Mouse (Mus musculus): ENCODE results near the gene Kcnj5.

The Kcnj5 gene

DNA sequence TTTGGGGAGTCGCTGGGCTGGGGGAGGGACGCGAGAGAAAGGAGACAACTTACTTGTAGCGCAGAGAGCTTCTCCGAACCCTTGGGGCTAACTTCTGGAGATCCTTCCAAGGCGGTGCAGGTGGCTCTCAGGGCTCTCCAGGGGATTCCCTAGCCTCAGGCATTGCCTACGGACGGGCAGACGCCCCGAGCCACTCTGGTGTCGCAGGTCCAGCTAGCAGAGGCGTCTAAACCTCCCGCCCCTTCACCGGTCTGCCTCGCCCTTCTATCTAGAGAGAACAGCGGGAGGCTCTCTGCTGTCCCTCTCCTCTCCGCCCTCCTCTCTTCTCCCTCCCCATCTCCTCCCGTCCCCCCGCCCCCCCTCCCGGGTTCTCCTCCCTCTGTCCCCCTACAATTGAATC is at the start of gene Kcnj5:
TSS of gene Kcnj5 (minus strand) at position 300 of the 400 bp plus-strand sequence.
- DNase-seq (ENCODE audit: low read depth, low spot score): no peak

DNA sequence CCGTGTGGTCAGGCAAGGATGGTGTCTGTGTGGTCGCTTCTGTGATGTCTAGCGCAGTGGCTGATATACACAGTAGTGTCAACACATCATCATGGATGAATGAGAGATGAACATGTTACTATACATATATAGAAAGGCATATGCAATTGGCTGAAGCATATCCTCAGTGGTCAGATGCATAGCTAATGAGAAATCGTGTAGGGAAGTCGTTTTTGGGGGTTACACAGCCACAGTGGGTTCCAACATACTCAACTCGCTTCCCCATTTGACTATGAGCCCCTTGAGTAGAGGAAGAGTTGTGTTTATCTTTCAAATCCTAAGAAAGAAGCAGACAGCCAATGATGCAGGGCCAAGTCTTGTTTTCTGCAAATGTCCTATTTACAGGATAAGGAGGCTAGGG is 48.6 kb upstream of the Kcnj5 start:
- DNase-seq (ENCODE audit: low read depth, low spot score): no peak

DNA sequence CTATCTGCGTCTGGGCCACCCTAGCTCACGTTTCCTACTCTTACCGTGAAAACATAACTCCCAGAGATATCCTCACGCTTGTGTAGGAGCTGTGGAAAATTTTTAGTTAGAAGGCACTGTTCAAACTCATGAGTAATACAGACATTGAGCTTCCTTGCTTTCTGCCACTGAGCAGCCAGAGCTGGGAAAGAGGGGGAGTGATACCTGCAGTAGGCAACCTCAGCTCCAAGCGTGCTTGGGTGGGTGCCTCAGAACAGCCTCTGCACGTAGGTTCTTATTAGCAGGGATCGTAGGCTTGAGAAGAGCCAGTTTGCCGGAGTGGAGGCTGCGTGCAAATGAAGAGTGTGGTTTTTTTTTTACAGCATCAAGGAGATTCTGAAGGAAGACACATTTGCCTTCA is 47.6 kb upstream of the Kcnj5 start:
- DNase-seq (ENCODE audit: low read depth, low spot score): peak; percentile 69

DNA sequence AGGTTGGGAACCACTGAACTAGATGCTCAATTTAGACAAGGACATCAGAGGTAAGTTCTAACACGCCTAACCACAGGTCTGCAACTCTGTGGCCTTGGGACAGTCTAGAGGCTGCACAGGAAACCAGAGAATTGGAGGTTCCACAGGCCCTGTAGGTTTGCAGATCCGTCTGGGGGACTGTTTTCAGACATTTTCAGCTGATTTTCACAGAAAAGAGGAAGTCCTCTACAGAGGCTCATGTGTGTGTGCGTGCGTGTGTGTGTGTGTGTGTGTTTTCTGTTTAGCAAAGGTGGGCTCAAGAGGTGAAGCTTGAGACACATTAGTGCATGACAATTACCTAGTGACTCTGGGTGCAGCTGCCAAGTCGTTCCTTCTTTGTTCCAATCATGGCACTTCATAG is 46.9 kb upstream of the Kcnj5 start:
- no peak for DNase-seq (ENCODE audit: low read depth, low spot score)

DNA sequence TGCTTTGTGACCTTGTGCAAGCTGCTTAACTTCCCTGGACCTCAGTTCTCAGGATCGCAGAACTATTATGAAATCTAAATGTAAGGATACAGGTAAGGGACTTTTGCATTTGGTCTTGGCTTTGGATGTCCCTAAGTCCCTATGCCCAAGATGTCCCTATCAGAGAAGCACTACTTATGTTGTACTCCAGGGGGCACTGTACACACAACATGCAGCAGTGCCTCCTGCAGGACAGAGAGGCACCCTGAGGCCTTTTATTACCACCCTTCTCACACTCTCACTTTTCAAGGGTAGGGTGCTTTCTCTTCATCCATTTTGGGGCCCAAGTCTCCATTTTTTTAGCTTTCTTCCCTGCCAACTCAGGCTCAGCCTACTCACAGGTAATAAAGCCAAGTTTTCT is 44.0 kb upstream of the Kcnj5 start:
- DNase-seq (ENCODE audit: low read depth, low spot score): no peak

DNA sequence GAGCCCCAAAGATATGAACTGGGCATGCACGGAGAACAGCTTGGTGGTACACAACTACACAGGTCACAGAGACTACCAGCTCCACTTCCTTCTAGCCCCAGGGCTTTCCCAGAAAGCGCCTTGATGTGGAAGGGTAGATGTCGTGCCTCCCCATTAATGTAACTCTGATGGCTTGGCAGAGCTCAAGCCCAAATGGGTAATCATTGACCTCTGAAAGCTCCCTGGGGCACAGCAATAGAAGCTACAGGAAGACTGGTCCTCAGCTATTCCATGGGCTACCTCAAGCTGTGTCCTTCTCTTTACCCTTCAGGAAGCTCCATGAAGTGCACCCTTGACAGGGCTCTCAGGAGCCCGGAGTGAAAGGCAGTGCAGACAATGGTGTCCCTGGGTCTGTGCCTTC is 40.8 kb upstream of the Kcnj5 start:
- no peak for DNase-seq (ENCODE audit: low read depth, low spot score)

DNA sequence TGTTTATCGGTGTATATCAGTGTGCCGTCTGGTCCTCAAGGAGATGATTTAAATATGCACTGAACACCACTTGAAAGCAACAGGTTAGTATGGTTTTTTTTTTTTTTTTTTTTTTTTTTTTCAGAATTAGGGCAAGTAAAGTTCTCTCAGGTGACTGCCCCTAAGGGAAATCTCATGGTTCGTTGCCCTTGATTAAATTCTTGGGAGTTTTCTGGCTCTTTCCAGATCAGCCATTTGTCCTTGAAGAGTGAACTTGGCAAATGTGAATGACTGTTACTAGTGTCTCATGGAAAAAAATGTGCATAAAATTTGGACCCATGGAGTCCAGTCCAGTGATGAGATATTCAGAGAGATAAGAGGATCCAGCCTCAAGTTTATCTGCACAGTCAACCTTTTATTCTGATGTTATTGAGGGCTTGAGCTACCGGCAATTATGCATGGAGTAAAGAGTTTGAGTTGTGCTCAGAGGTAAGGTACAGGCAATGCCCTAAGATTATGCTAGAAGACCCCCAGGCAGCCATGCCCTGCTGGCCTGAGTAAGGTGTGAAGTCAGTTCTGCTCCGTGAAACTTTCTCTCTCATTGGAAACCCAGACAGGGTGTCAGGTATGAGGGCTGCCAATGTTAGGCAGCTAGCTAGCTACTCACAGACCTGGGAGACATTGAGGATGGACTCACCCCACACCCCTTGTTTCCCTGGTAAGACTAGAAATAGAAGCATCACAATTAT is 32.9 kb upstream of the Kcnj5 start:
- DNase-seq (ENCODE audit: low read depth, low spot score): no peak

DNA sequence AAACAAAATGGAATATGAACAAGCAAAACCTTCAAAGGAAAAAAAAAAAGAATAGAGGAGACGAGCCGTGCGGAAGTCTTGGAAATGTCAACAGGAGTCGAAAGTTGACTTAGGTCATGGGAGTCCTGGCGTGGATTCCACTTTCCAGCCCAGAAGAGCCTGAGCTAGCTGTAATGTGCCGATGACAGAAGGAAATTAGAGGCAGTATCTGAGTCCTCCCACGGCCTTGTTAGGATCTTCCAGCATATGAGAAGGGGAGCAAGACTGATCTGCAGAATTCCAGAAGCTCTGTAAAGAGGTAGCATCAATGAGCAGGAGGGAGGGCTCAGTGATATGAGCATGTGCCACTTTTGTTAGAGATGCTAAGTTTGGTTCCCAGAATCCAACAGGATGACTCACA is 31.9 kb upstream of the Kcnj5 start:
- no peak for DNase-seq (ENCODE audit: low read depth, low spot score)

DNA sequence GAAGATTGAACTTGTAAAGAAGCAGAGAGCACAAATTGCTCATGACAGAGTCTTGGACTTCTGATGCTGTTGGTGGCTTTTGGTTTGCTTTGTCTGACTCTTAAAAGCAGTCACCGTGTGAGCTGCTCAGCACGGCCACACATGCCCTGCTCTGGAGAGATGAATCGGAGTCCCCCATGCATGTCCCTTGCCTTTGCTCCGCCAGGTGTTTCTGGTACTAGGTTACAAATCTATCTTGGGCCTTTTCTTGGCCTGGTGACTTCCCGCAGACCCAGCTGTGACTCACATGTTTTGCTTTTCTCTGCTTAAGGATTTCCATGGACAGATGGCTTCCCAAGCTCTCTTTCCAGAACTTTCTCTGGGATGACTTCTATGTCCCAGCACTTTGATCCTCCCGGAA is 29.5 kb upstream of the Kcnj5 start:
- no peak for DNase-seq (ENCODE audit: low read depth, low spot score)

DNA sequence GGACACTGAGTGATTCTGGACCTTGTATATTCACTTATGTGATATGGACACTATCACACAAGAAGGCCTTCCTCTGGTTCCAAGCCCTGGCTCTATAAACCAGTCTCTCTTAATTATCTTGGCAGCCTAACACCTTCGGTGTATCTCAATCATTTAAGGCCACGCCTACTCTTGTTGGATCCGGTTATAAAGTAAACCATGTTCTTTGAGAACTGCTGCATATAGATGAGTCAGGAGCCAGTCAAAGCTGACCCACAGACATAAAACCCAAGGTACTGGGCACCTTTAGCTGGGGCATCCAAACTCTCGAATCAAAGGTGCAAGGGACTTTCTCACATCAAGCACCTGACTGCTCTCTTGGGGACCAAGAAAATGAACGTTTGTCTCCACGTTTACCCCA is 28.1 kb upstream of the Kcnj5 start, which contains the start of gene Kcnj1:
TSS of gene Kcnj1 (plus strand) at position 292 of the 400 bp plus-strand sequence.
- DNase-seq (ENCODE audit: low read depth, low spot score): no peak

DNA sequence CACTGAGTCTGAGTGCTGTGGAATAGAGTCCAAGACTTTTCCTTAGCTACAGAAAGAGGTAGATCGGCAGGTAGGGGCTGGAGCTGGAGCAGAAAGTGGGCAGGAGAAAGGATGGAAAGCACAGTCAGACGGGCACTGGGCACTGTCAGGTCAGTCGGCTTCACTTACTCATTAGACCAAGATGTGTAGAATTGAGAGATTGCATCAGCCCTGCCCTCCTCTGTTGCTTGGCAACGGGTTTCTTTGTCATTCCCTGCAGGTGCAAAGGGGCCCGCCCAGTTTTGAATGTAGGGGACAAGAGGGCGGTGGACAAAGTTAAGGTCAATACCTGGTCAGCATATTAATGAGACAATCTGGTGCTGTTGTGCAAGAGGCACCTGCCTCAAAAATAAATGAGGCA is 25.2 kb upstream of the Kcnj5 start:
- DNase-seq (ENCODE audit: low read depth, low spot score): no peak

DNA sequence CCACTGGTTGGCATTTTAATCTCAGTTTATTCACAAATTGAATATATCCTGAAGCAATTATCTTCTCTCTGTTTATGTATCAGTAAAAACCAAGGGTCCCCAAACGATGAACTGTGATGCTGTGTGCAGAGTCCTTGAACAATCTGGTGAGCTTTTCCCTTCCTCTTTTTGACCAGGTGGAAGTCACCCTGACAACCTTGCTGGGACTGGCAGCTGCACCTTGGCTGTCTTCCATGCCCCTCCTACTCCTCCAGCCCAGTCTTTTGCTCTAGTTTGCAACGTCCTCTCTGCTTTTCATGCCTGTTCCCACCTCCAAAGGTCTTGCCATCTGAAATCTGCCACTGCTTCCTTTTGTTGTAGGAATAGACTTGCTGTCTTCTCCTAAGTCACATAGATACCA is 24.7 kb upstream of the Kcnj5 start:
- no peak for DNase-seq (ENCODE audit: low read depth, low spot score)

DNA sequence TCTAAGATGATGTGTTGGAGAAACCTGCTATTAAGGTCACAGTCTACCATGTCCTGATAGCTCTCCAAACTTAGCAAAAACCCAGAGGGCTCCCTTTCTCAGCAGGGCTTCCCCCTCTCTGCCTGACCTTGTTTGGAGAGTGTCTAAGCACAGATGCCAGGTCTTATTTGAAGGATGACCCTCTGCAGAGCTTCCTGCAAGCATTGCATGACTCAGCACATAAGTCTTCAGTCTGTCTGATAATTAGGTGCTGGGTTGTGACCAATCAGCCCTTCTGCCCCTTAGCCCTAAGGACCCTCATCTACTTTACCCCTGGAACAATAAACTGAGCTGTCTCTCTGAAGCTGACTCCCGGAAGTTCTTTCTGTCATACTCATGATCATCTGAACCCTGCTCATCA is 16.6 kb upstream of the Kcnj5 start:
- no peak for DNase-seq (ENCODE audit: low read depth, low spot score)

DNA sequence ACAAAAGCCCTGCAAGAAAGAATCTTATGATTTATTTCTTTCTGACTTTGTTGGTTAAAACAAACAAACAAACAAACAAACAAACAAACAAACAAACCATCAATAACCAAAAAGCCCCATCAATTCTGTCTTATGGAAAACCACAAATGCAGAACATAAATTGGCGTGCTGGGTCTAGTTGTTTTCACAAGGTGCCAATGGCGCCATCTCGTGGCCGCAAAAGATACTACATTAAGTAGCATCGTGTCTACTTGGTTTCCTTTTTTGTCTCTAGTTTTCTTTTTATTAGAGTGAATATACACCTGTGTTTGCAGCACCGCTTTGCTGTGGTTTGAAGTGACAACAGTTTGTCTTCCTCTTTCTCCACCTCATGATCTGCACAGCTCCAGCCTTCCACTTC is 6.2 kb upstream of the Kcnj5 start:
- DNase-seq (ENCODE audit: low read depth, low spot score): peak; percentile 38

DNA sequence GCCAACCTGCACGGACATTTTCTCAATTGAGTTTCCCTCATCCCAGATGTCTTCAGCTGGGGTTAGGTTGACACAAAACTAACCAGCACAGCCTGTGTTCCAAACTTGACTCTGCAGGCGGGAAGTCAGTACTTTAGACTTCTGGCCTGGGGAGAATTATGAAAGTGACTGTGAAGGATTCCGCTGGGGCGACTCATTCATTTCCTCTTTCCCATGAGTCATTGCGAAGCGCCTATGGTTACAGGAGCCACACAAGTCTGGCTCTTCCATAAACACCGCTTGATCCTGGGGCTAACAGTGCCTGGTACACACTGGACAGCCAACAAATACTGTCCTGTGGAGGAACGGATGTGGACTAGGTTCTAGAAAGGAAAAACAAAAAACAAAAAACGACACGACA is 5.2 kb upstream of the Kcnj5 start:
- no peak for DNase-seq (ENCODE audit: low read depth, low spot score)

DNA sequence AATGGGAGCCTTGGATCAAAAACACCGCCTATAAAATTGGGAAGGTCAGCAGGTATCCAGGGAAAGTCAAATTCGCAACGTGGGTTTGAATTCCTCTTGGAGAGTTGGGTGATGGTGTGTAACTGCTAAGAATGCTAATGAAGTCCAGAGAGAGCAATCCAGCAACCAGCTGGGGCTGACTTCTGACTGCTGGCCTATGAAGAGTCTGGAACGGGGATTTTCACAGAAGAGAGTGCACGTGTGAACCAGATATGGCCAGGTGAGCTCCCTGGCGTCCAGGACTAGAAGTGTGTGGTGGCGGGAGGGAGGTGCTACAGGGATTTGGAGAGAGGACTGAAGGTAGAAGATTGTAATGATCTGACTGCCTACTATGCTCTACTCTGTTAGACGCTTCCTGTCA is 3.9 kb upstream of the Kcnj5 start:
- no peak for DNase-seq (ENCODE audit: low read depth, low spot score)

DNA sequence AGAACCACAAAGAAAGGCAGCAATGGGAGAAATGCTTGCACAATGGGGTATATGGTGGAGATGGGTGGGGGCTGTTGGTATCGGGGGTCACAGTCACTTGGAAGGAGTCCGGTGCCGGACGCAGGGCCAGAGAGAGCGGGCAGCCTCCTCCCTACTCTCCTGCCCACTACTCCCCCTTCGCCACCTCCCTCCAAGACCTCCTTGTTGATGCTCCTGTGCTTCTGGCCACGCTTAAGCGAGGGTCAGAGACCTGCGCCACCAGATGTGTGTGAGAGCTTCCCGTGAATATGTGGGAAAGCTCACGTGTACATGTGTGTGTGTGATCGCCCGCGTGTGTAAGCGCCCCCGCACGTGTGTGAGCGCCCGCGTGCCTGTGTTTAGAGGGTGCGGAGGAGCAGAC is 339 bp upstream of the Kcnj5 start:
- DNase-seq (ENCODE audit: low read depth, low spot score): peak; percentile 4

DNA sequence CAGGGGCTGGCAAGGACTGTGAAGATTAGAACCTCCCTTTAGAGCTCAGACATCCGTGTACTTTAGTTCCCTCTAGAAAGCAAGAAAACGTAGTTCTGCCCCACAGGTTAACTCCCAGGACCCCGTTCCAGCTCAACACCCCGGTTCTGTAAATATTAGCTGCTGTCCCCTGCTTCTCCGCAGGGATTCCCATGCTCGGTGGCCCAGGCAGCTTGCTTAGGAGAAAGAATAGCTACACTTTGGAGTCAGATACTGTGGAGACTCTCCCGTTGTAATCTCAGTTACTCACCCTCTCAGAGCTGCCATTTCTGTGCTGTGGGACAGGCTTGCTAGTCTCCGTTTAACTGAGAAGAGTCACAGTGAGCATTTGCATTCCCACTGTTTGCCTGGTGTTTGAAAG is 1.2 kb downstream of the Kcnj5 start:
- DNase-seq (ENCODE audit: low read depth, low spot score): no peak

DNA sequence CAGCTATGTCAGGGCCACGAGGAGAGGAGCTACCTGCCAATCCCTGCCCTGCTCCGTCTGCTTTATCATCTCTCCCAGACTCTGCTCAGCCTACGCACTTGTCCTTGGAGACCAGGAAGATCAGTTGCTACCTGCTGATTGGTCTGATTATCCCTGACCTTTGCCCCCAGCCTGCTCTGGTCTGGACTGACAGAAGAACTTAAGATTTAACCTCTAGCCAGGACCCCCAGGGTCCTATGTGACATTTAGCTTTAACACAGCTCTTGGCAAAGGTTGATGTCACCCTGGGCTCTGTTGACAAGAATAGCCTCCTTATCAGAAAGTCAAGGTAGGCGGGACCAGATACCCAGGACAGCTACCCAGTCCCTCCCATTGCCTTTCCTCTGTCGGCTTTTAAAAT is 3.3 kb downstream of the Kcnj5 start:
- DNase-seq (ENCODE audit: low read depth, low spot score): no peak

DNA sequence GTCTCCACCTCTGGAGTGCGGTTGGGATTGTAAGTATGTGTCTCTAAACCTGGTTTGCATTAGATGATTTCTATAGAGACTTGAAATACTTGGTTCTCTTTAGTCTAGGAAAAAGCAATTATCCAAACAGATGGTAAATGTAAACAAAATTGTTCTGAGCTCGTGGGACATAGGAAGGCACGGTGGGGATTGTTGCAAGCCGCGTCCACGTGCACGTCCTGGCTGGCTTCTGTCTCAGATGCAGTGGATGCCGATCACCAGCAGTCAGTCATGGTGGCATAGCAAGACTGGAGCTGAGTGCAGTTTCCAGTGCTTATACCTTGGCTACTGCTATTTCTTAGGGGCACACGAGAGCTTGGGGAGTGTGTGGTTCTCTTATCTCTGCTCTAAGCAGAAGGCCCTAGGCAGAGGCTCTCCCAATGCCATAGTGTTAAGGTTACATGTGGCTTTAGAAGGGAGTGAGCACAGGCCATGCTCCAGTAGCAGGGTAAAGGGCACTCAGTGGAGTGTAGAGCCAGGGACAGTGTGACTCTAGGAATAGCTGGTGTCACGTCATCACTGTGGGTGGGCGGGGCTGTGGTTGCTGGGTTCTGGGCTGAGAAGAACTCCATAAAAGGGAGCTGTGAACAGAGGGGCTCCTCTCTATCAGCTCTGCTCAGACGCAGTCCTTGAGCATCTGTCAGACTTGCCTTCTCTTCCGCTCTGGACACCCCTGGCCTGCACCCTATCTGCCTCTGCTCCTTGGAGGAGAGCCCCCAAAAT is 8.6 kb downstream of the Kcnj5 start:
- DNase-seq (ENCODE audit: low read depth, low spot score): no peak

DNA sequence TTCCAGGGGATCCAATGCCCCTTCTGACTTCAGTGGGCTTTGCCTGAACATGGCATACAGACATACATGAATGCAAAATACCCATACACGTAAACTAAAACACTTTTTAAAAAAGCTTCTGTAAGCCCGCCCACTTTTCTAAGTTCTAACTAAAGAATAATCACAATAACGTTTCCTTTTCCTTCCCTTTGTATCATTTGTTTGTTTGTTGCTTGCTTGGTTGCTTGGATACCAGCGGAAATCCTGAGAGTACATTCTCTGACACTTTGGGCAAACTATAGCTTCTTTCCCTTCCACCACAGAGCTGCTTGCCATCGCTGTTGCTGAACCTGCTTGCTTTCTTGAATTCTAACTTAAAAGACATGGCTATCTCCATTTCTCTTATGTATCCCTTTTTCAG is 13.0 kb downstream of the Kcnj5 start:
- DNase-seq (ENCODE audit: low read depth, low spot score): no peak

DNA sequence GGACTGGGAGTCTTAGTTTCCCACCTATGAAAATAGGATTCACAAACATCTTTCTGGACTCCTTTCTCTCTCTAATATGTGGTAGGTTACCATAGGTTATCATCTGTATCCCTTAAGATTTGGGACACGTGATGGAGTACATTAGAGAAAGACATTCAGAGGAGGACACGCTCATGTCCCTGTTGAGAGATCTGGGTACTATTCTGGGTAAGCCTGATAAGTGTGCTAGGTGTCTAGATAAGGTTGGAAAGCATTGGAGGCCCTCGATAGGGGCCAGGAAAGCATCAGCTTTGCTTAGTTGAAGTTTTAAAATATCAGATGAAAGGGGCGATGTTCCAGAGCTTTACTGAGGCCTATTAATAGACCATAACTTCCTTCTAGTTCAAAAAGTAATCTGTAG is 15.4 kb downstream of the Kcnj5 start:
- DNase-seq (ENCODE audit: low read depth, low spot score): no peak

DNA sequence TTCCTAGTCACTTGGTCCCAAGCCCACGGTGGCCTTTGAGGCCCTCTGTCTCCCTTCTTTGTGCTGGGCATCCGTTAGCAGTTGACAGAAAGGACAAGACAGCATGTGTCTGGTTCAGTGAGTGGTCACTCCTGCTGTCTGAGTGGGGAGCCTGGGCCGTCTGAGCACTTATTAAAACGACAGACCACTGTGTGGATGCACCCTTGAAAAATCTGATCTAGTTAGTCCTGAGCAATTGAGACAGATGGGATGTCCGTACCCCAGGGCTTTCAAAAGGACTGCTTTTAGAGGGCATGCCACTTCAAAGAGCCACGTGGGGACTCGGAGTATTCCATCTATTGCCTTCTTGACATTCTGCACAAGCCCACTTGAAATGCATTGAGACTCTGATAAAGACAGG is 20.5 kb downstream of the Kcnj5 start:
- DNase-seq (ENCODE audit: low read depth, low spot score): no peak

Measured in telencephalon, adult 2 months (tissue).